Mouse (Mus musculus): ENCODE data around the gene Tmem104. TPM values are rescaled to one million over a fixed set of nuclear protein-coding genes. Genes with fewer than 3 reads are reported as not detected.

Gene Tmem104
- total and polyA plus RNA-seq, 2 experiments = 5.3 to 8.7 TPM

DNA sequence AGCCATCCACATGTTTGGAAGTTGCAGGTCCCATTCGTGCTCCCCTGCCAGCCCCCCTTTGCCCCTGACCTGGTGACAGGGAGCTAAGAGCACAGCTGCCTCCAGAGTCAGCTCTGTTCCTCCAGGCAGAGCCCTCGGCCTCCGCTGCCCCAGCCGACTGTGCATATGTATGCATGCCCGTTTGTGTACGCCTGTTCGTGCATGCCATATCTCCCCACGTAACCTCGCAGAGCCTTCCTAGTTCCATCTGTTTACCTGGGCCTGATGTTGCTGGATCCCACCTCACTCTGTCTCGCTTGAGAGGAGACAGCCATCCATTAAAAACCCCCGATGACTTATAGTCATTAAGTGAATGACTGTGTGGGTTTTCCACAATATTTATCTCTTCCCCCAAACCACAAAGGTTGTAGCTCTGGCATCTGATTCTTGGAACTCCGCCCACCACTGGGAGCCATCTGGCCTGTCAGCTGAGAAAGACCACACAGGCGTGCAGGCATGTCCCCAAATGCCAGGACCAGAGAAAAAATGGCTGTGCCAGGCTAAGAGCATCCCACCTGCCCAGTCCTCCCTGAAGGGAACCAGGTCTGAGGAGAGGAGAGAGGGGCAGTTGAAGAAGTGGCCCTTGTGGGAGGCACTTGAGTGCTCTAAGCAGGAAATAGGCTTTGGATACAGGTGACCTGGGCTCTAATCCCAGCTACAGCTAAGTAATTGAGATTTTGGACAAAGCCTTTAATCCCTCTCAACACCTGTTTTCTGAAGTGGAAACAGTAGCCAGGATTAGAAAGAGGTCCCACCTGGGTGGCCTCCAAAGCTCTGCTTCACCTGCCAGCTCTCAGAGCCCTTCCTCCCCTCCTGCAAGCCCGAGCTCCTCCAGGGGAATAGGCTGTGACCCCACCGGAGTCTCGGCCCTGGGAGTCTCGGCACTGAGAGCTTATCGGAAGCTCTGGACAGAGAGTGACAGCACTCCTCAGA is 30.4 kb downstream of the Tmem104 start:
- no peak overlapping the region for H3K4me3 ChIP-seq (ENCODE audit: insufficient read depth, low read depth, low read length)
- no peaks in the 10 kb centered on the region for H3K36me3 ChIP-seq (ENCODE audit: control insufficient read depth, insufficient read depth, low read length)
- H3K27me3 ChIP-seq (ENCODE audit: control insufficient read depth, insufficient read depth, low read length) = no peaks in the 10 kb centered on the region
- no peaks in the 10 kb centered on the region for H3K79me2 ChIP-seq (ENCODE audit: control insufficient read depth, insufficient read depth, low read length)
- WGBS = 89% methylated on average over 18 of the region's 18 CpGs
- no peak for DNase-seq (ENCODE audit: extremely low read depth, low read depth, low spot score)
- no peak overlapping the region for H3K9ac ChIP-seq (ENCODE audit: low read depth, low read length)
- peaks cover 16% of the 10 kb centered on the region for H3K4me1 ChIP-seq (ENCODE audit: control insufficient read depth, insufficient read depth, low read length)
- TF ChIP-seq POLR2A (IDR thresholded peaks at IDR 0.05; ENCODE audit: extremely low read depth, insufficient read depth, low read length) (no peak), CTCF (IDR thresholded peaks at IDR 0.05; ENCODE audit: low read depth, low read length) (no peak)
- H3K27ac ChIP-seq (replicated peaks; ENCODE audit: insufficient read depth, low read depth, low read length) = peak overlapping the region; percentile 92

- no peaks in the 10 kb centered on the region; the same call in 1 of the 2 replicates for H3K79me2 ChIP-seq (ENCODE audit: control insufficient read depth, insufficient read depth, low read length)
- peak overlapping the region; percentile 27 for H3K9ac ChIP-seq (ENCODE audit: low read depth, low read length)
- peaks cover 16% of the 10 kb centered on the region for H3K4me1 ChIP-seq (ENCODE audit: control insufficient read depth, insufficient read depth, low read length)
- H3K27me3 ChIP-seq (ENCODE audit: control insufficient read depth, insufficient read depth, low read length) = no peaks in the 10 kb centered on the region
- TF ChIP-seq POLR2A (IDR thresholded peaks at IDR 0.05; ENCODE audit: extremely low read depth, insufficient read depth, low read length) (no peak), CTCF (IDR thresholded peaks at IDR 0.05; ENCODE audit: low read depth, low read length) (no peak)
- peak; percentile 98 for DNase-seq (ENCODE audit: extremely low read depth, low read depth, low spot score)
- 9% methylated on average over 9 of the region's 9 CpGs for WGBS
- peak overlapping the region; percentile 92 for H3K27ac ChIP-seq (replicated peaks; ENCODE audit: insufficient read depth, low read depth, low read length)
- H3K36me3 ChIP-seq (ENCODE audit: control insufficient read depth, insufficient read depth, low read length) = no peaks in the 10 kb centered on the region
- H3K4me3 ChIP-seq (ENCODE audit: insufficient read depth, low read depth, low read length) = no peak overlapping the region; the same call in 1 of the 2 replicates
Measured at GRCm38 (mm10) chr11:115219263-115219662, 32.0 kb downstream of the Tmem104 start.

DNA sequence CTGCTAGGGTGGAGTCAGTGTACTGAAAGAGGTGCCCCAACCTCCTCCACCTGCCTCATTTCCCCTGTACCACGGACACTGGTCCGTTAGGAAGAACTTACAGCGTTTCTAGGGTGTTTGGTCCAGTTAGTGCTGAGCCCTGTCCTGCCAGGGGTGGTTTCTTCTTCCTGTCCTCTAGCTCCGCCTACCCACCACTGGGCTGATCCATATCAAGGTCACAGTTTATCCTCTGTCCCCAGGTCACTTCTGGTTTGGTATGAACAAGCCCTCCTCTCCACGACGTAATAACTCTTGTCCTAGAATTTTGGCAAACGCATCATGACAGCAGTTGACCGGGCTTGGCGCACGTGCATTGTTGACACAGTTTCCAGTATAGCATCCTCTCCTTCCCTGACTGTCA is 32.4 kb downstream of the Tmem104 start:
- 18% methylated on average over 10 of the region's 10 CpGs for WGBS
- Histone ChIP-seq H3K4me1 (ENCODE audit: control insufficient read depth, insufficient read depth, low read length) (peaks cover 16% of the 10 kb centered on the region), H3K36me3 (ENCODE audit: control insufficient read depth, insufficient read depth, low read length) (no peaks in the 10 kb centered on the region), H3K27ac (replicated peaks; ENCODE audit: insufficient read depth, low read depth, low read length) (peak overlapping the region; percentile 92), H3K9ac (ENCODE audit: low read depth, low read length) (peak overlapping the region; percentile 27), H3K79me2 (ENCODE audit: control insufficient read depth, insufficient read depth, low read length) (no peaks in the 10 kb centered on the region; the same call in 1 of the 2 replicates), H3K27me3 (ENCODE audit: control insufficient read depth, insufficient read depth, low read length) (no peaks in the 10 kb centered on the region), H3K4me3 (ENCODE audit: insufficient read depth, low read depth, low read length) (no peak overlapping the region; the same call in 1 of the 2 replicates)
- DNase-seq (ENCODE audit: extremely low read depth, low read depth, low spot score) = peak; percentile 95
- no peak for TF ChIP-seq POLR2A (IDR thresholded peaks at IDR 0.05; ENCODE audit: extremely low read depth, insufficient read depth, low read length)
- no peak for TF ChIP-seq CTCF (IDR thresholded peaks at IDR 0.05; ENCODE audit: low read depth, low read length)

- H3K9ac ChIP-seq (ENCODE audit: low read depth, low read length) = no peak overlapping the region
- no peak overlapping the region for H3K4me3 ChIP-seq (ENCODE audit: insufficient read depth, low read depth, low read length)
- WGBS = 82% methylated on average over 12 of the region's 12 CpGs
- no peaks in the 10 kb centered on the region for H3K27me3 ChIP-seq (ENCODE audit: control insufficient read depth, insufficient read depth, low read length)
- no peaks in the 10 kb centered on the region for H3K36me3 ChIP-seq (ENCODE audit: control insufficient read depth, insufficient read depth, low read length)
- H3K27ac ChIP-seq (replicated peaks; ENCODE audit: insufficient read depth, low read depth, low read length) = no peak overlapping the region
- no peak for TF ChIP-seq CTCF (IDR thresholded peaks at IDR 0.05; ENCODE audit: low read depth, low read length)
- TF ChIP-seq POLR2A (IDR thresholded peaks at IDR 0.05; ENCODE audit: extremely low read depth, insufficient read depth, low read length) = no peak
- no peaks in the 10 kb centered on the region; the same call in 1 of the 2 replicates for H3K79me2 ChIP-seq (ENCODE audit: control insufficient read depth, insufficient read depth, low read length)
- DNase-seq (ENCODE audit: extremely low read depth, low read depth, low spot score) = no peak
- H3K4me1 ChIP-seq (ENCODE audit: control insufficient read depth, insufficient read depth, low read length) = peaks cover 16% of the 10 kb centered on the region
Measured at GRCm38 (mm10) chr11:115222077-115222476, 34.8 kb downstream of the Tmem104 start.

GRCm38 (mm10) chr11:115222570-115222969 is 35.3 kb downstream of the Tmem104 start:
- no peak overlapping the region for H3K27ac ChIP-seq (replicated peaks; ENCODE audit: insufficient read depth, low read depth, low read length)
- WGBS = 71% methylated on average over 5 of the region's 5 CpGs

More at GRCm38 (mm10) chr11:115222570-115222969, 35.3 kb downstream of the Tmem104 start:
- no peak for TF ChIP-seq CTCF (IDR thresholded peaks at IDR 0.05; ENCODE audit: low read depth, low read length)
- TF ChIP-seq POLR2A (IDR thresholded peaks at IDR 0.05; ENCODE audit: extremely low read depth, insufficient read depth, low read length) = no peak
- Histone ChIP-seq H3K36me3 (ENCODE audit: control insufficient read depth, insufficient read depth, low read length) (no peaks in the 10 kb centered on the region), H3K27me3 (ENCODE audit: control insufficient read depth, insufficient read depth, low read length) (no peaks in the 10 kb centered on the region), H3K79me2 (ENCODE audit: control insufficient read depth, insufficient read depth, low read length) (no peaks in the 10 kb centered on the region; the same call in 1 of the 2 replicates), H3K4me3 (ENCODE audit: insufficient read depth, low read depth, low read length) (no peak overlapping the region), H3K4me1 (ENCODE audit: control insufficient read depth, insufficient read depth, low read length) (peaks cover 16% of the 10 kb centered on the region), H3K9ac (ENCODE audit: low read depth, low read length) (no peak overlapping the region)
- DNase-seq (ENCODE audit: extremely low read depth, low read depth, low spot score) = no peak

All from liver, adult 2 months (tissue).